Mouse (Mus musculus) liver, embryonic 14.5 days (tissue): ENCODE data around the gene Dpf3. TPM values are rescaled to one million over a fixed set of nuclear protein-coding genes. Genes with fewer than 3 reads are reported as not detected.

ENCODE experiments used
- ATAC-seq: fragments of 200-750 bp; cut with Nextera tagmentation; 2 replicates; pipeline ENCODE4 v1.8.0; 2017; ENCODE audit warnings: moderate number of reproducible peaks, mild to moderate bottlenecking, moderate library complexity; ENCODE audit not compliant: insufficient read depth
- DNase-seq, 3 experiments: peaks; one replicate each; pipeline ENCODE4 v3.0.0-alpha.2; 2012 to 2013; ENCODE audit warnings: low read depth in 3 of 3, low spot score in 3 of 3
- H3K27ac ChIP-seq: fragments of 300-500 bp; sonication (generic); 2 replicates; pipeline ENCODE4 v1.5.1; 2014; ENCODE audit warnings: moderate library complexity, mild to moderate bottlenecking, control low read depth, inconsistent platforms
- H3K27me3 ChIP-seq: fragments of 300-500 bp; sonication (generic); 2 replicates; pipeline ENCODE4 v1.6.1; 2014; ENCODE audit warnings: mild to moderate bottlenecking, low read length, moderate library complexity; ENCODE audit not compliant: control insufficient read depth, insufficient read depth
- H3K36me3 ChIP-seq: fragments of 300-500 bp; sonication (generic); replicated peaks from 2 replicates; pipeline ENCODE4 v1.6.1; 2014; ENCODE audit warnings: low read depth; ENCODE audit not compliant: control insufficient read depth, insufficient read depth
- H3K4me1 ChIP-seq, 2 experiments: fragments of 200-500 bp in 1 of 2; fragments of 300-500 bp in 1 of 2; sonication (generic) in 1 of 2; replicated peaks; 2 replicates each; pipeline ENCODE4 v1.6.1; 2012 to 2014; ENCODE audit warnings: antibody characterized with exemption in 1 of 2, inconsistent platforms in 1 of 2, low read length in 1 of 2; ENCODE audit not compliant: control insufficient read depth in 2 of 2, insufficient read depth in 2 of 2
- H3K4me2 ChIP-seq: fragments of 300-500 bp; sonication (generic); 2 replicates; pipeline ENCODE4 v1.6.1; 2014; ENCODE audit warnings: low read depth, mild to moderate bottlenecking, control low read depth, moderate library complexity
- H3K4me3 ChIP-seq, 2 experiments: fragments of 200-500 bp in 1 of 2; fragments of 300-500 bp in 1 of 2; sonication (generic) in 1 of 2; 2 replicates each; pipeline ENCODE4 v1.5.1; 2012 to 2014; ENCODE audit warnings: low read depth in 2 of 2, low read length in 2 of 2, mild to moderate bottlenecking in 2 of 2, control low read depth in 1 of 2, inconsistent platforms in 1 of 2, moderate library complexity in 1 of 2; ENCODE audit not compliant: insufficient read depth in 1 of 2
- H3K9ac ChIP-seq: fragments of 300-500 bp; sonication (generic); replicated peaks from 2 replicates; pipeline ENCODE4 v1.6.1; 2014; ENCODE audit warnings: mild to moderate bottlenecking, control low read depth, moderate library complexity
- H3K9me3 ChIP-seq: fragments of 300-500 bp; sonication (generic); 2 replicates; pipeline ENCODE4 v1.6.1; 2016; ENCODE audit warnings: low read length, mixed read lengths; ENCODE audit not compliant: control insufficient read depth
- CTCF ChIP-seq: IDR thresholded peaks from 2 replicates; pipeline ENCODE4 v1.5.1; 2016; ENCODE audit warnings: antibody characterized with exemption, low read depth, control low read depth
- EP300 ChIP-seq: IDR thresholded peaks from 2 replicates; pipeline ENCODE4 v1.6.1; 2016; ENCODE audit warnings: antibody characterized with exemption, low read depth
- WGBS: fragments of 180-500 bp; shearing (Covaris S2); extraction: QIAGEN DNeasy Blood & Tissue Kit; methylation state at CpG from one replicate; pipeline ENCODE4 v1.1.7; 2014; ENCODE audit not compliant: insufficient replicate concordance; 5-methylcytosine and 5-hydroxymethylcytosine counted together
- polyA plus RNA-seq, 2 experiments: library from polyadenylated mRNA; depleted of rRNA in 1 of 2; stranded (reverse) in 1 of 2; unstranded in 1 of 2; fragments of >200 nt; fragmentation: Nextera tagmentation in 1 of 2; extraction: Ambion mirVana in 1 of 2; gene quantifications; 2 replicates each; pipeline versions ENCODE4 v1.2.1 to v1.2.3; 2012 to 2014

Gene Dpf3
- polyA plus RNA-seq, 2 experiments, result 3.7 to 4.8 TPM

DNA sequence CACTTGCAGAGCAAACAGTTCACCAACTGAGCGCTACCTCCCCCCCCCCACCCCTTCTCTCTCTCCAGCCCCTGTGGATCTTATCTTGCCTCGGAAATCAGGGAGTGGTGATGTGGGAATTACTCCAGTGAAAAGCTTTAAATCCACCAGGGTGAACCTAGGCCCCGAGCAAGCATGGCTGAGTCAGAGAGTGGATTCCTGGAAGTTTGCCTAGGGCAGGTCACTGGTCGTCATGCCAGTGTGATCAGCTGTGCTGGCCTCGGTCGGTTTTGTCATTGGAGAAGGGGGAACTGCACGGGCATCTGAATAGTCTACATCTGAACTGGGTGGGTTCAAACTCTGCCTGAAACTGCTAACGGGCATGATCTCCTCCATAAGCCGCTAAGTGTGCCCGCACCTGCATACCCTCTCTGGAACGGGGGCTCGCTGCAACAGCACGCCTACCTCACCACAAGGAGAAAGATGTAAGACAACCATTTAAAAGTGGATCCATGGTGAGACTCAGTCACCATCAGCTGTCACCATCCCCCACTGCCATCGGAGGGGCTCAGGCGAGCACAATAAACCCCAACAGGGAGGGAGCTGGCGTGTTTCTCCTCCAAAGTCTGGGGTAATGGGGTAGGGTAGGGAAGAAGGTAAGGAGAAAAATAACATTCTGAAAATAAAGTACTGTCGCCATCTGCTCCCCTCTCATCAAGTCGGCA lies 185.7 kb downstream of the Dpf3 start:
- Histone ChIP-seq H3K4me3 (no peak overlapping the region), H3K27me3 (no peaks in the 10 kb centered on the region), H3K36me3 (no peaks in the 10 kb centered on the region), H3K9me3 (no peaks in the 10 kb centered on the region), H3K27ac (no peak overlapping the region), H3K4me2 (no peak overlapping the region), H3K4me1 (no peaks in the 10 kb centered on the region), H3K9ac (no peak overlapping the region)
- TF ChIP-seq CTCF (no peak), EP300 (no peak)
- ATAC-seq (no peak), DNase-seq (no peak)
- 72% methylated on average over 18 of the region's 18 CpGs for WGBS

DNA sequence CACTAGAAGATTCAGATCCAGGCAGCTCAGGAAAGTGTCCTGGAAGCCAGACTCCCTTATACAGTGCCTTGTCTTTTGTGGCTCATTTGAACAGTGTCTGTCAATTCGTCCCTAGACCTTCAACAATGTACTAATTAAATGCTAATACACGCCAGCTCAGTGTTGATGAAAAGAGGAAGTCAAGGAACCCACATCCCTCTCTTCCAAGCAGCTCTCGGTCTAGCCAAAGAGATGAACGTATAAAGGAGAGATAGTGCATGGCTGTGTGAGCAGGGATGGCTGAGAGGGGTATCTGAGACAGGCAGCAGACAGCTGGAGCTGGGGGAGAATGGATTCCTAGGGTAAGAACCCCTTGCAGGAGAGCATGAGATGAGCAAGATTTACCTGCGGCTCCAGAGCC lies 189.2 kb downstream of the Dpf3 start:
- Histone ChIP-seq H3K9ac (no peak overlapping the region), H3K4me3 (no peak overlapping the region), H3K4me1 (no peaks in the 10 kb centered on the region), H3K27ac (no peak overlapping the region), H3K27me3 (no peaks in the 10 kb centered on the region), H3K4me2 (no peak overlapping the region), H3K36me3 (no peaks in the 10 kb centered on the region), H3K9me3 (no peaks in the 10 kb centered on the region)
- ATAC-seq (no peak), DNase-seq (no peak)
- 25% methylated on average over 5 of the region's 5 CpGs for WGBS
- TF ChIP-seq CTCF (no peak), EP300 (no peak)

DNA sequence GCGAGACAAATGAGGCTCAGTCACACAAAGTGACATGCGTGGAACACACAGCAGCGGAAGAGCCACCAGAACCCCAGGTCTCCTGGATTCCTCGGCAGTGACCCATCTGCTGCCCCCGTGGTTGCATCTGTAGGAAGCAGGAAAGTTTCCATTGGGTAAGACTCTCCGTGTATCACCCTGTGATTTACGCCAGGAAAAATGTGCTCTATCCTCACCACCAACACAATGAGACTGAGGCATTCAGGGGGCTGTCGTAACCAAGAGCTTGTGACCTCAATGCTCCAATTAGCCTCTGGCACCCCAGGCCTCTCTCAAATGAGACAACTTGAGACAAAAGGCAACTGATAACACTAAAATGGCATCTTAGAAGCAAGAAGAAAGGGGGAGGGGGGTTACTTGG lies 192.5 kb downstream of the Dpf3 start:
- DNase-seq, result no peak
- H3K4me1 ChIP-seq, result no peaks in the 10 kb centered on the region

GRCm38 (mm10) chr12:83291915-83292314 lies 195.6 kb downstream of the Dpf3 start:
- H3K4me2 ChIP-seq, result no peak overlapping the region
- WGBS, result 53% methylated on average over 5 of the region's 5 CpGs

More for the DNA sequence above, 192.5 kb downstream of the Dpf3 start:
- no peak overlapping the region for H3K4me2 ChIP-seq
- no peaks in the 10 kb centered on the region for H3K36me3 ChIP-seq
- H3K9me3 ChIP-seq, result no peaks in the 10 kb centered on the region
- no peak overlapping the region for H3K27ac ChIP-seq
- ATAC-seq, result no peak
- no peak overlapping the region for H3K9ac ChIP-seq
- H3K4me3 ChIP-seq, result no peak overlapping the region
- TF ChIP-seq EP300 (no peak), CTCF (no peak)
- 58% methylated on average over 8 of the region's 8 CpGs for WGBS
- no peaks in the 10 kb centered on the region for H3K27me3 ChIP-seq

DNA sequence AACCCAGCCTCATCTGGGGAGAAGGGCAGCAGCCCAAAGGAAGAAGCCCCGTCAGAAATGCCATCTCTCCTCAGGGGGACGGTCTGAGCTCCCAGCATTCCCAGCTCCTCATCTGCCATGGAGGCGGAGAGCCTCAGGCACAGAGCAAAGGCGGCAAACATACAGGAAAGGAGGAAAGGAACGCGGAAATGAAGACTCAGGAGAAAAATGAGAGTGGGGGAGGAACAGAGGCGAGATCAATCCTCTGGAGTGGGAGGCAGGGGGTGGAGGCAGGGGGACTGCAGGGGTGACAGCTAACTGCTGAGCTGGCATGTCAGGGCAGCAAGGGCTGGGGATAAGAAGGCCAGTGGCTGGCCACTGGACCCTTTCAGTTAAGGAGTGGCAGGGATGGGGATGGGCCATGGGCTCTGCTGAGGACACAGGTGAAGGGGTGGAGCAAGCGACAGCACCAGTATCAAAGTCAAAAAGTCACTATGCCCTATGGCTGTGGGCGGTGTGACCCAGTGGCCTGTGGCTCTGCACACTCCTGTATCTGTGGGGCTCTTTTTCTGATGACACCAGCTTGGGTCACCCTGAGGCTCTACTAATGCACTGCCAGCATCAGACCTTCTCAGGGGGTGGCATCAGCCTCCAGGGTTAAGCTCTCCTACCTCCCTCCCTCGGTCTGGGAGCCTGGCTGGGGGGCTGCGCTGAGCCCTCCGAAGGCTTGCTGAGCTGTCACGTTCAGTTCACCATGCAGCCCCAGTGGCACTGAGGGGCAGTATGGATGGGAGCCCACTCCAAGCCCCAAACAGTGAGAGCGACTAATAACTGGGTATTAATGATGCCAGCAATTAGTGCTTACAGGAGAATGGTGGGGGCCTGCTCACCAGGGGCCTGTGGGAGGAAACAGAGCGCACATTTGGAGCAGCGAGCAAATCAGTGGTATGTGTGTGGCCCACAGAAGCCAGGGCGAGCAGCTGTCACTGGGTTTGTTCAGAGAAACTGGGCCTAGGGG lies 200.7 kb downstream of the Dpf3 start:
- TF ChIP-seq EP300 (no peak), CTCF (no peak)
- no peak overlapping the region for H3K4me2 ChIP-seq
- DNase-seq, result no peak

More at GRCm38 (mm10) chr12:83291915-83292314, 195.6 kb downstream of the Dpf3 start:
- H3K4me3 ChIP-seq, result no peak overlapping the region
- H3K9ac ChIP-seq, result no peak overlapping the region
- H3K27ac ChIP-seq, result no peak overlapping the region
- H3K9me3 ChIP-seq, result no peaks in the 10 kb centered on the region
- H3K36me3 ChIP-seq, result no peaks in the 10 kb centered on the region
- no peaks in the 10 kb centered on the region for H3K4me1 ChIP-seq
- no peak for DNase-seq
- no peaks in the 10 kb centered on the region for H3K27me3 ChIP-seq
- no peak for ATAC-seq
- no peak for TF ChIP-seq CTCF
- no peak for TF ChIP-seq EP300

More for the DNA sequence above, 200.7 kb downstream of the Dpf3 start:
- H3K9me3 ChIP-seq, result no peaks in the 10 kb centered on the region
- H3K4me1 ChIP-seq, result no peaks in the 10 kb centered on the region
- H3K27me3 ChIP-seq, result no peaks in the 10 kb centered on the region
- no peak overlapping the region for H3K9ac ChIP-seq
- H3K36me3 ChIP-seq, result no peaks in the 10 kb centered on the region
- H3K4me3 ChIP-seq, result no peak overlapping the region
- WGBS, result 67% methylated on average over 17 of the region's 17 CpGs
- no peak for ATAC-seq
- H3K27ac ChIP-seq, result no peak overlapping the region
